Mouse (Mus musculus): Measurements from ENCODE around the gene Slc10a7. TPM values are rescaled to one million over a fixed set of nuclear protein-coding genes. Genes with fewer than 3 reads are reported as not detected.
"Not testable (repeated sequence)": the region's sequence is repeated elsewhere in the genome, so short reads cannot be mapped to it uniquely, and the experiment has no call there.

The Slc10a7 gene
- 8.0 and 9.0 TPM in 2 replicates for polyA plus RNA-seq (2014; fragmentation: Nextera tagmentation; extraction: Ambion mirVana)

DNA sequence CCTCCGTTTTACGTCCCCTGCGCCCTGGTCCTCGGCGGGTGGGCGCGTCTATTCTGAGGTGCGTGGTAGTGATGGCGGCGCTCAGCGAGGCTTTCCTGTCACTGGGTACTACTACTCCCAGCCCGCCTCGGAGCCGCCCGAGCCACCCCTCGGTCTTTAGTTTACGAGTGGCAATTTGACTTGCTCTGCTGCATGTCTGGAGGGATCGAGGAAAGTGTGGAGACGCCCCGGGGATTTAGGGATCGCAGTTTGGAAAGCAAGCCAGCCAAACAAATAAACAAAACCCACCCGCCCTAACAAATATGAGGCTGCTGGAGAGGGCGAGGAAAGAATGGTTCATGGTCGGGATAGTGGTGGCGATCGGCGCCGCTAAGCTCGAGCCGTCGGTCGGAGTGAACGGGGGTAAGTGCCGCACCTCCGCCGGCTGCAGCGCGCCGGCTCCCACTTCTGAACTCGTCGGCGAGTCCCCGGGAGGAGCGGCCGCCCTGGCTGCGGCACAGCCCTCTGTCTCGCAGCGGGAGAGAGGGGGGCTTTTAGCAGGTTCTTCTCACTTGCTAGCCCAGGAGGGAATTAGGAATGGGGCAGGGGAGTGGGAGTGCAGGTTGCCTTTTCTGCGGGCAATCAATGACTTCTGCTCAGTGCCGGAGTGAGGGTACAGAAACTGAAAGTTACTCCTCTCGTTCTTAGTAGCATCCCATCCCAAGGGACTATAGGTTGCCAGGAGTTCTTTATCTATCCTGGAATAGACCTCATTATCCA lies at the start of gene Slc10a7:
Slc10a7 (plus strand) TSS at position 74 of the 759 bp plus-strand sequence.
- under 1% methylated on average over 51 of the region's 51 CpGs for WGBS
- no peaks in the 10 kb centered on the region for H3K9me3 ChIP-seq (ENCODE audit: control insufficient read depth, low read length)
- H3K9ac ChIP-seq (ENCODE audit: low read length) = peak within 1 kb of the TSS; percentile 99

DNA sequence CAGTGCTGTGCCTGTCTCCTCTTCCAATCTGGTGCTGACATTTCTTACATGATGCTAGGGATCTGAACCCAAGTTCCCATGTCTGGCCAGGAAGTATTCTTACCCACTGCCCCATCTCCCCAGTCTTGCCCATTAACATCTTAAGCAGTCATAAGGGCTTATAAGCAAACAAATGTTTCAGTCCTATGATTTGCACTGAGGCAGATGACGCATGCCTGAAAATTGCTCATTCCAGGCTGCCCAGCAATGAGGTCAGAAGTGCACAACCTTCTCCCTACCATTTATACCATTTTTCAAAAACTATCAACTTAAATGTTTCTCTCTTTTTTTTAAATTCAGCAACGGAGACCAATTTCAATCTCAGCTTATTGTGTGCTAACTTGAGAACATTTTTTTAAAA lies 45.2 kb upstream of the Slc10a7 start:
- Histone ChIP-seq H3K27ac (replicated peaks in 1 of 2; ENCODE audit: control insufficient read depth in 1 of 2, insufficient read depth in 1 of 2, low read depth in 2 of 2, low read length in 2 of 2) (no peak overlapping the region), H3K9me3 (ENCODE audit: control insufficient read depth, low read length) (peaks cover 3% of the 10 kb centered on the region; the same call in 1 of the 2 replicates), H3K4me3 (ENCODE audit: control insufficient read depth in 1 of 2, insufficient read depth in 1 of 2, low read depth in 1 of 2, low read length in 2 of 2) (no peak overlapping the region), H3K36me3 (ENCODE audit: control insufficient read depth, insufficient read depth, low read length) (no peaks in the 10 kb centered on the region), H3K4me2 (ENCODE audit: low read length) (no peak overlapping the region), H3K9ac (ENCODE audit: low read length) (no peak overlapping the region), H3K4me1 (ENCODE audit: control insufficient read depth in 2 of 2, insufficient read depth in 2 of 2, low read length in 2 of 2) (no peaks in the 10 kb centered on the region; a peak in 1 of 4 replicates), H3K27me3 (ENCODE audit: control insufficient read depth, insufficient read depth, low read length) (no peaks in the 10 kb centered on the region)
- no peak for ATAC-seq (ENCODE audit: insufficient number of reproducible peaks, insufficient read depth, low FRiP score, low read depth)
- WGBS = 81% methylated on average over 2 of the region's 2 CpGs

More for the DNA sequence above, at the start of gene Slc10a7:
- peaks cover 4 to 15% of the 10 kb centered on the region in 2 experiments; a peak in 3 of 4 replicates for H3K4me1 ChIP-seq (ENCODE audit: control insufficient read depth in 2 of 2, insufficient read depth in 2 of 2, low read length in 2 of 2)
- H3K4me3 ChIP-seq (ENCODE audit: control insufficient read depth in 1 of 2, insufficient read depth in 1 of 2, low read depth in 1 of 2, low read length in 2 of 2) = peak within 1 kb of the TSS; percentile 93 to 96
- peak within 1 kb of the TSS; percentile 95 to 98 for H3K27ac ChIP-seq (replicated peaks in 1 of 2; ENCODE audit: control insufficient read depth in 1 of 2, insufficient read depth in 1 of 2, low read depth in 2 of 2, low read length in 2 of 2)
- ATAC-seq (ENCODE audit: insufficient number of reproducible peaks, insufficient read depth, low FRiP score, low read depth) = peak; percentile 89
- peak within 1 kb of the TSS; percentile 98 for H3K4me2 ChIP-seq (ENCODE audit: low read length)
- no peaks in the 10 kb centered on the region for H3K27me3 ChIP-seq (ENCODE audit: control insufficient read depth, insufficient read depth, low read length)
- peaks cover 7% of the 10 kb centered on the region for H3K36me3 ChIP-seq (ENCODE audit: control insufficient read depth, insufficient read depth, low read length)

DNA sequence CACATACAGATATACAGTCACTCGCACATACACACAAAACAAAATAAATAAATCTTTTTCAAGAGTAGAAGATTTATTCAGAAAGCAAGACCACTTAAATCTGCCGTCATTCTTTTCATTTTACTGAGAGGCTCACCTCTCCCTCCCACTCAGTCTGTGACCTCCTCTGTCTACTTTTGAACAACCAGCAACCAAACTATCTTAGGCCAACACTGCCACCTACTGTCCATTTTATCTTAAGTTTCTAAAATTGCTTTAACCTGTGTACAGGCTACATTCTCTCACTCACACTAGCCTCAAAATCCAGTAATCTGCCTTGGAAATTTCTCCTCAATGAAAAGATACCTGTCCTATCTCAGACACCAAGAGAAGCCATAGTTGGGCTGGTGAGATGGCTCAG lies 41.3 kb upstream of the Slc10a7 start:
- no peak for ATAC-seq (ENCODE audit: insufficient number of reproducible peaks, insufficient read depth, low FRiP score, low read depth)
- Histone ChIP-seq H3K9me3 (ENCODE audit: control insufficient read depth, low read length) (peaks cover 3% of the 10 kb centered on the region; the same call in 1 of the 2 replicates), H3K4me1 (ENCODE audit: control insufficient read depth in 2 of 2, insufficient read depth in 2 of 2, low read length in 2 of 2) (no peaks in the 10 kb centered on the region; a peak in 1 of 4 replicates), H3K36me3 (ENCODE audit: control insufficient read depth, insufficient read depth, low read length) (no peaks in the 10 kb centered on the region), H3K27ac (replicated peaks in 1 of 2; ENCODE audit: control insufficient read depth in 1 of 2, insufficient read depth in 1 of 2, low read depth in 2 of 2, low read length in 2 of 2) (no peak overlapping the region), H3K4me2 (ENCODE audit: low read length) (no peak overlapping the region), H3K9ac (ENCODE audit: low read length) (no peak overlapping the region), H3K27me3 (ENCODE audit: control insufficient read depth, insufficient read depth, low read length) (no peaks in the 10 kb centered on the region), H3K4me3 (ENCODE audit: control insufficient read depth in 1 of 2, insufficient read depth in 1 of 2, low read depth in 1 of 2, low read length in 2 of 2) (no peak overlapping the region)
- WGBS = 68% methylated on average over 2 of the region's 2 CpGs

DNA sequence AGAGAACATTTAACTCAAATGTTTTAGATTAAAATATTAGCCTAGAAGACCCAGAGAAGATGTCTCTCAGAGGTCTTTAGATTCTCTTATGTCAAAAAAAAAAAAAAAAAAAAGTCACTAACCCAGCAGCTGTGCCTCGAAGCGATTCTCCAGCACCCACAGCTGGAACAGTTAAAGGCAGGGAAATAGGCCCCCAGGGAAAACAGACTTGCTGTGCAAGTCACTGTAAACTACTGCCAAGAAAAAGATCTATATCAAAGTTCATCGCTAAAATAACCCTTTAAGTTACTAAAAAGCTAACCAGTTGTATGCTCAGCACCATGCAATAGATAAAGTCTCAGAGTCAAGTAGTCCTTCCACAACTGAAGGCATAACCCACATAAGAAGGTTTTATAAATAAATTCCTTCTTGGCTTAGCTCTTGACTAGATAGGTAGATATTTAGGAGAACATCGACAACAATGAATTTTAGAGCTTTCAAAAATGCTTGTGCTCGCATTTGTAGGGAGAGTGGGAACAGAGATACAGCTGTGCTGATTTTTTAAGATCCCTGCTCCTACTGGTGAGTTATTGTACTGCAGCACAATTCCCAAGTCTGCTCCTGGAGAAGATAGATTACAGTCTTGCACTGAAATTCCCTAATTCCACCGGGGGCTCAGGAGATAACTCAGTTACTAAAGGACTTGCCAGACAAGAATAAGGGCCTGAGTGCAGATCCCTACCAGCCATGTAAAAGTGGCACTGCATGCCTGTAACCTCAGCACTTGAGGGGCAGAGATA lies 31.9 kb upstream of the Slc10a7 start:
- Histone ChIP-seq H3K4me1 (ENCODE audit: control insufficient read depth in 2 of 2, insufficient read depth in 2 of 2, low read length in 2 of 2) (no peaks in the 10 kb centered on the region), H3K27me3 (ENCODE audit: control insufficient read depth, insufficient read depth, low read length) (no peaks in the 10 kb centered on the region), H3K36me3 (ENCODE audit: control insufficient read depth, insufficient read depth, low read length) (no peaks in the 10 kb centered on the region), H3K4me2 (ENCODE audit: low read length) (no peak overlapping the region), H3K27ac (replicated peaks in 1 of 2; ENCODE audit: control insufficient read depth in 1 of 2, insufficient read depth in 1 of 2, low read depth in 2 of 2, low read length in 2 of 2) (no peak overlapping the region), H3K4me3 (ENCODE audit: control insufficient read depth in 1 of 2, insufficient read depth in 1 of 2, low read depth in 1 of 2, low read length in 2 of 2) (no peak overlapping the region), H3K9me3 (ENCODE audit: control insufficient read depth, low read length) (no peaks in the 10 kb centered on the region), H3K9ac (ENCODE audit: low read length) (no peak overlapping the region)
- ATAC-seq (ENCODE audit: insufficient number of reproducible peaks, insufficient read depth, low FRiP score, low read depth) = no peak
- WGBS = 45% methylated on average over 6 of the region's 6 CpGs

DNA sequence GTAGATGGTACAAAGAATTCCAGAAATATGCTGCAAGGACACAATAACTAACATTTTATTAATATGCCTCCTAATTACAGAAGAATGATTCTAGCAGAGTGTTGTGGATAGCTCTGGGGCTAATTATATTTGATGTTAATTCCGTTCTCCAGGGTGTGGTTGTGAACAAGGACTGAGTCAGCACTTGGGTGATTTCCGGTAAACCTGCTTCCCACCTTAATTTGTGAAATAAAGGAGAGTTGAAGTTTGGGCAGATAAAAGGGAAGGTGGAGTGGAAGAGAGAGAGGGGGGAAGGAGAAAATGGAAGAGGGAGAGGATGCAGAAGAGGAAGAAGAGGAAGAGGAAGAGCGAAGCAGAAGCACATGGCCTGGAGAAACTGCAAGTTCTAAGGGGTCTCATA lies 19.4 kb upstream of the Slc10a7 start:
- no peak for ATAC-seq (ENCODE audit: insufficient number of reproducible peaks, insufficient read depth, low FRiP score, low read depth)
- Histone ChIP-seq H3K36me3 (ENCODE audit: control insufficient read depth, insufficient read depth, low read length) (no peaks in the 10 kb centered on the region), H3K4me3 (ENCODE audit: control insufficient read depth in 1 of 2, insufficient read depth in 1 of 2, low read depth in 1 of 2, low read length in 2 of 2) (no peak overlapping the region), H3K27ac (replicated peaks in 1 of 2; ENCODE audit: control insufficient read depth in 1 of 2, insufficient read depth in 1 of 2, low read depth in 2 of 2, low read length in 2 of 2) (no peak overlapping the region), H3K9me3 (ENCODE audit: control insufficient read depth, low read length) (no peaks in the 10 kb centered on the region), H3K9ac (ENCODE audit: low read length) (no peak overlapping the region), H3K4me2 (ENCODE audit: low read length) (no peak overlapping the region), H3K27me3 (ENCODE audit: control insufficient read depth, insufficient read depth, low read length) (no peaks in the 10 kb centered on the region), H3K4me1 (ENCODE audit: control insufficient read depth in 2 of 2, insufficient read depth in 2 of 2, low read length in 2 of 2) (no peaks in the 10 kb centered on the region)
- WGBS = 78% methylated on average over 3 of the region's 3 CpGs

DNA sequence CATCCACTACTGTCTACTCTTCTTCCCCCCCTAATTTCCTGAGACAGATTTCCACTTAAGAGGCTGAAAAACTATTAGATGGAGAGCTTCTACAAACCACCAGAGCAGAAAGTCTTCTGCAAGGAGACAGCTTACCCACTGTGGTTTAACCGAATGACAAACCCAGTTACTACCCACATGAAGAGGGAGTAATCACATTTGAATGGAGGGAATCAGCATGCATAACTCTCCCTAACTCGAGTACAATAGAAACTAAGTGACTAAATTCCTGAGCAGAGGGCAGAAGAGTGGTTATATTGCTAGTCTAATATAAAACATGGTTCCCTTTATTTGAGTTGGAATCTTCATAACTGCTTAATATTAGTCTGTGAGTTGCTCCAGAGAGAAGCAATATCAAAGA lies 16.1 kb upstream of the Slc10a7 start:
- Histone ChIP-seq H3K4me1 (ENCODE audit: control insufficient read depth in 2 of 2, insufficient read depth in 2 of 2, low read length in 2 of 2) (no peaks in the 10 kb centered on the region), H3K36me3 (ENCODE audit: control insufficient read depth, insufficient read depth, low read length) (no peaks in the 10 kb centered on the region), H3K27ac (replicated peaks in 1 of 2; ENCODE audit: control insufficient read depth in 1 of 2, insufficient read depth in 1 of 2, low read depth in 2 of 2, low read length in 2 of 2) (no peak overlapping the region), H3K4me3 (ENCODE audit: control insufficient read depth in 1 of 2, insufficient read depth in 1 of 2, low read depth in 1 of 2, low read length in 2 of 2) (no peak overlapping the region), H3K9ac (ENCODE audit: low read length) (no peak overlapping the region), H3K9me3 (ENCODE audit: control insufficient read depth, low read length) (no peaks in the 10 kb centered on the region), H3K27me3 (ENCODE audit: control insufficient read depth, insufficient read depth, low read length) (no peaks in the 10 kb centered on the region), H3K4me2 (ENCODE audit: low read length) (no peak overlapping the region)
- no peak for ATAC-seq (ENCODE audit: insufficient number of reproducible peaks, insufficient read depth, low FRiP score, low read depth)
- WGBS = 49% methylated on average over 2 of the region's 2 CpGs

DNA sequence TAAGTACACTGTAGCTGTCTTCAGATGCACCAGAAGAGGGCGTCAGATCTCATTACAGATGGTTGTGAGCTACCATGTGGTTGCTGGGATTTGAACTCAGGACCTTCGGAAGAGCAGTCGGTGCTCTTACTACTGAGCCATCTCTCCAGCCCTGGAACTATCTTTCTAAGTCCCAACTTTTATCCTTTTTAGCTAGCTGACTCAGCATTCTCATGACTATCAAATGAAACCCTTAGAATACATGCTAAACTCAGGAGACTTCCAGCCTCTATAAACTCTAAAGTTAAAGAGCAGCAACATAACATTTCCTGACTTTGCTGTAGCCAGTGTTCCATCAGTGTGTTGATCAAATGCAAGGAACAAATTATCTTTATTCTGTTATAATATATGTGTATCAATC lies 12.9 kb upstream of the Slc10a7 start:
- not testable (repeated sequence) for ATAC-seq (ENCODE audit: insufficient number of reproducible peaks, insufficient read depth, low FRiP score, low read depth); H3K9me3 ChIP-seq (ENCODE audit: control insufficient read depth, low read length)
- 92% methylated on average over 2 of the region's 3 CpGs for WGBS

More for the DNA sequence above, 12.9 kb upstream of the Slc10a7 start:
- not testable (repeated sequence) for H3K4me2 ChIP-seq (ENCODE audit: low read length); H3K4me3 ChIP-seq (ENCODE audit: control insufficient read depth in 1 of 2, insufficient read depth in 1 of 2, low read depth in 1 of 2, low read length in 2 of 2); H3K27me3 ChIP-seq (ENCODE audit: control insufficient read depth, insufficient read depth, low read length); H3K27ac ChIP-seq (replicated peaks in 1 of 2; ENCODE audit: control insufficient read depth in 1 of 2, insufficient read depth in 1 of 2, low read depth in 2 of 2, low read length in 2 of 2); H3K9ac ChIP-seq (ENCODE audit: low read length); H3K4me1 ChIP-seq (ENCODE audit: control insufficient read depth in 2 of 2, insufficient read depth in 2 of 2, low read length in 2 of 2); H3K36me3 ChIP-seq (ENCODE audit: control insufficient read depth, insufficient read depth, low read length)
